Mouse (Mus musculus) stomach, embryonic 16.5 days (tissue): ENCODE results near the gene Gm20518. TPM values are rescaled to one million over a fixed set of nuclear protein-coding genes. Genes with fewer than 3 reads are reported as not detected.

ENCODE experiments used
- ATAC-seq: fragments of 200-750 bp; cut with Nextera tagmentation; 2 replicates; pipeline ENCODE4 v1.8.0; 2017; ENCODE audit warnings: moderate number of reproducible peaks, moderate TSS enrichment; ENCODE audit not compliant: insufficient read depth, low FRiP score
- H3K27ac ChIP-seq: fragments of 300-500 bp; sonication (generic); 2 replicates; pipeline ENCODE4 v1.5.1; 2014; ENCODE audit warnings: low read length
- H3K27me3 ChIP-seq: fragments of 300-500 bp; sonication (generic); 2 replicates; pipeline ENCODE4 v1.6.1; 2014; ENCODE audit warnings: low read length, control low read depth, mixed read lengths; ENCODE audit not compliant: control insufficient read depth, insufficient read depth
- H3K36me3 ChIP-seq: fragments of 300-500 bp; sonication (generic); 2 replicates; pipeline ENCODE4 v1.6.1; 2014; ENCODE audit warnings: low read length; ENCODE audit not compliant: control insufficient read depth, insufficient read depth
- H3K4me1 ChIP-seq: fragments of 300-500 bp; sonication (generic); 2 replicates; pipeline ENCODE4 v1.6.1; 2014; ENCODE audit warnings: low read length, control low read depth, mixed read lengths; ENCODE audit not compliant: control insufficient read depth, insufficient read depth
- H3K4me2 ChIP-seq: fragments of 300-500 bp; sonication (generic); 2 replicates; pipeline ENCODE4 v1.6.1; 2014; ENCODE audit warnings: low read depth, low read length, mixed read lengths
- H3K4me3 ChIP-seq: fragments of 300-500 bp; sonication (generic); replicated peaks from 2 replicates; pipeline ENCODE4 v1.5.1; 2014; ENCODE audit warnings: mild to moderate bottlenecking, low read length
- H3K9ac ChIP-seq: fragments of 300-500 bp; sonication (generic); 2 replicates; pipeline ENCODE4 v1.6.1; 2014; ENCODE audit warnings: low read length
- H3K9me3 ChIP-seq: fragments of 300-500 bp; sonication (generic); replicated peaks from 2 replicates; pipeline ENCODE4 v1.6.1; 2016; ENCODE audit warnings: low read length, control low read depth; ENCODE audit not compliant: control insufficient read depth
- WGBS: fragments of 180-500 bp; shearing (Covaris S2); extraction: QIAGEN DNeasy Blood & Tissue Kit; methylation state at CpG from one replicate; pipeline ENCODE4 v1.1.7; 2014; 5-methylcytosine and 5-hydroxymethylcytosine counted together
- polyA plus RNA-seq: library from polyadenylated mRNA; unstranded; fragments of >200 nt; fragmentation: Nextera tagmentation; extraction: Ambion mirVana; gene quantifications from 2 replicates; pipeline ENCODE4 v1.2.1, GENCODE M21; 2015

Gene Gm20518
- polyA plus RNA-seq, 1 experiment from 2014 or later: 0.32 TPM

- Histone ChIP-seq H3K4me3 (no peak overlapping the region), H3K9me3 (no peaks in the 10 kb centered on the region), H3K4me2 (no peak overlapping the region), H3K27me3 (0 out of 2 replicates have a peak, but pooled peaks cover under 1% of the 10 kb centered on the region), H3K4me1 (0 out of 2 replicates have a peak, but pooled peaks cover 4% of the 10 kb centered on the region), H3K27ac (no peak overlapping the region), H3K36me3 (peaks cover 5% of the 10 kb centered on the region; the same call in 1 of the 2 replicates), H3K9ac (no peak overlapping the region)
- ATAC-seq: no peak
- WGBS: 76% methylated on average over 3 of the region's 3 CpGs
These were observed 98.7 kb downstream of the Gm20518 start for GRCm38 (mm10) chr16:17792728-17793127.

GRCm38 (mm10) chr16:17785337-17785736 is 106.1 kb downstream of the Gm20518 start:
- Histone ChIP-seq H3K9ac (no peak overlapping the region), H3K4me3 (no peak overlapping the region), H3K27ac (no peak overlapping the region), H3K4me1 (no peaks in the 10 kb centered on the region), H3K36me3 (peaks cover 11% of the 10 kb centered on the region), H3K27me3 (no peaks in the 10 kb centered on the region), H3K4me2 (no peak overlapping the region), H3K9me3 (no peaks in the 10 kb centered on the region)
- WGBS: 56% methylated on average over 3 of the region's 3 CpGs
- ATAC-seq: no peak

Other genes starting within 250 kb of the Gm20518 start
- 4.7 and 4.9 TPM in 2 replicates for gene Ccdc74a, start 245.2 kb downstream of the Gm20518 start, polyA plus RNA-seq
- 39.2 and 42.5 TPM in 2 replicates for gene Med15, start 158.8 kb downstream of the Gm20518 start, polyA plus RNA-seq
- 56.7 and 57.7 TPM in 2 replicates for gene Klhl22, start 132.1 kb downstream of the Gm20518 start, polyA plus RNA-seq
- gene Scarf2, start 94.4 kb downstream of the Gm20518 start, polyA plus RNA-seq: 4.8 and 7.3 TPM in 2 replicates
- gene B830017H08Rik, start 58.5 kb downstream of the Gm20518 start, polyA plus RNA-seq: not detected in 2 replicates
- gene Car15, start 53.3 kb downstream of the Gm20518 start, polyA plus RNA-seq: 2.4 and 3.7 TPM in 2 replicates
- gene Tssk1, start 2.6 kb upstream of the Gm20518 start, polyA plus RNA-seq: 0.04 TPM in 1 of 2 replicates, not detected in the other
- 80.6 and 88.8 TPM in 2 replicates for gene Dgcr2, start 6.9 kb upstream of the Gm20518 start, polyA plus RNA-seq
- not detected in 2 replicates for gene Tssk2, start 7.0 kb upstream of the Gm20518 start, polyA plus RNA-seq
- 31.3 and 33.7 TPM in 2 replicates for gene Ess2, start 19.7 kb upstream of the Gm20518 start, polyA plus RNA-seq
- gene Gsc2, start 23.4 kb upstream of the Gm20518 start, polyA plus RNA-seq: not detected in 2 replicates
- 117 and 125 TPM in 2 replicates for gene Slc25a1, start 36.5 kb upstream of the Gm20518 start, polyA plus RNA-seq
- gene Vpreb2, start 88.8 kb upstream of the Gm20518 start, polyA plus RNA-seq: not detected in 2 replicates
- gene Dgcr6, start 161.2 kb upstream of the Gm20518 start, polyA plus RNA-seq: 67.7 and 69.2 TPM in 2 replicates
- gene Prodh, start 198.5 kb upstream of the Gm20518 start, polyA plus RNA-seq: 15.3 and 17.8 TPM in 2 replicates
- gene Rtn4r, start 236.0 kb upstream of the Gm20518 start, polyA plus RNA-seq: 0.84 and 1.0 TPM in 2 replicates